Mouse (Mus musculus) kidney, postnatal 4 days (tissue): ENCODE results near the gene B4galnt1.

Experiments
- DNase-seq, 2 experiments: peaks; one replicate each; pipeline ENCODE4 v3.0.0; 2021; ENCODE audit warnings: mixed read lengths in 2 of 2

The B4galnt1 gene

DNA sequence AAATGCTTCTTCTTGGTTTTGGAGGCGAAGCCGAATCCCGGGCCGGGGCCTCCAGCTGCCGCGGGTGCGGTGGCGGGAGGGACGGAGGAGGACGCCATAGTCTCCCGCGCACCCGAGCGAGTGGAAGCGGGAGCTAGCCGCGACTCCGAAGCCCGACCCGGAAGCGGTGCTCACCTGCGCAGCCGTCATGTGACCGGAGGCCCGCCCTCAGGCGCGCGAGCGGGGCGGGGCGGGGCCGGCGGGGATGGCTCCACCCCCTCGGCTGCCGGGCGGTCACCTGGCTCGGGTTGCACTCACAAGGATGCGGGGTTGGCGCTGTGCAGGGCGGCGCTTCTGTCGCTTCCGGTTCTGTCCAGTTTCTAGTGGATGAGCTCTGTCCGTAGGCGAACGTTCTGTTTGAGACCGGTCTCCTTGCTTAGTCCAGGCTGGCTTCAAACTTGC is 46.4 kb downstream of the B4galnt1 start, which contains the start of gene Pip4k2c:
Gene Pip4k2c, minus strand, starts transcription at position 172 of the 441 bp plus-strand sequence.
- peak; percentile 91 to 95 for DNase-seq

DNA sequence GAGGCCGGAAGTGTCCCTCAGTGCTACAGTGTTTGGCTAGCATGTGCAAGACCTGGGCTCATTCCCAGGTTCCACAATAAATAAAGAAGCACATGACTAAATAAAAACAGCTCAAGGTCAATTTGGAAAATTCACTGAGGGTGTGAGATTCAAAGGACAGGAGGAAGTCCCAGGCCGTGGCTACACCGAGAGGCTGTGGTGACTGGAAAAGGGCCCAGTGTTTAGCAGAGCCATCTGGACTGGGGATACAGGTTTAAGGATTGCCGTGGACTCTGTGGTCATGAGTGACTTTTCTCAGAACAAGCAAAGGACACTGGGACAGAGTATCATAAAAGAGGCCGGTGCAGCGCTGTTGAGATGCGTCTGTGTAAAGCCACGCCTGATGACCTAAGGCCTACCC is 48.2 kb downstream of the B4galnt1 start:
- DNase-seq = no peak

DNA sequence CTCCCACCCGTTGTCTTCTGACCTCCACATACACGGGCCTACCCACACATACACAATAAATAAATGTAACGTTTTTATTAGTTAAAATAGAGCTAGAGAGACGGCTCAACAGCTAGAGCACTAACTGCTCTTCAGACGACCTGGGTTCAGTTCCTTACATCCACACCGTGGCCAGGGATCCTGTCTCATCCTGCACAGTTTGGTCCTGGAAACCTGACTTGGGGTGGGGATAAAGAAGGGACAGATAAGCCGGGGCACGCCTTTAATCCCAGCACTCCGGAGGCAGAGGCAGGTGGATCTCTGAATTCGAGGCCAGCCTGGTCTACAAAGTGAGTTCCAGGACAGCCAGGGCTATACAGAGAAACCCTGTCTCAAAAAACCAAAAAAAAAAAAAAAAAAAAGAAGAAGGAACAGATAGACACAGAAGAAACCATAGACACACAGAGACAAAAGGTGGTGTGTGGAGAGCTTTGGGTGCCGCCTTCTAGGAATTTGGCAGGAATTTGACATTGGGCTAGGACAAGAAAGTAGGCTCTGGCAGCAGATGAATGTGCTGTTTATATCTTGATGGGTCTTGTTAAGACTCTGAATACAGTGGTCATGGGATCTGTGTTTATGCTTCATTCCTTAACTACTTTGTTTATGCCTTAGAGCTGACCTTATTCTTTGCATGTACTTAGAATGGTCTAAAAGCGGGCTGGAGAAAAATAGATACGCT is 48.8 kb downstream of the B4galnt1 start:
- no peak for DNase-seq

DNA sequence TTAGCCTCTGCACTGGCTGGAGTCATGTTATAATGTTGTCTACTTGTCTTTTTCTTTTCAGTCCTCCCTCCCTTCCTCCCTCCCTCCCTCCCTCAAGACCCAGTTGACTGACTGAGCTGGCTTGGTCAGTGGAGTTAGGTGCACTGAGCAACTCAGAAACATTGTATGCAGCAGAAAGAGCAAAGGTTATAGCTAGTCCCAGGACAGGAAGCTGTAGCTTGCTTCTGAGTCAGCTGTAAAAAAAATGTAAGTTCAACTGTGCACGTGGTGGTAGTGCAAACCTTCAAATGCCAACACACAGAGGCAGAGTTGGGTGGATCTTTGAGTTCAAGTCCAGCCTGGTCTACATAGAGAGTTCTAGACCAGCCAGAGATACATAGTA is 49.4 kb downstream of the B4galnt1 start:
- no peak for DNase-seq

DNA sequence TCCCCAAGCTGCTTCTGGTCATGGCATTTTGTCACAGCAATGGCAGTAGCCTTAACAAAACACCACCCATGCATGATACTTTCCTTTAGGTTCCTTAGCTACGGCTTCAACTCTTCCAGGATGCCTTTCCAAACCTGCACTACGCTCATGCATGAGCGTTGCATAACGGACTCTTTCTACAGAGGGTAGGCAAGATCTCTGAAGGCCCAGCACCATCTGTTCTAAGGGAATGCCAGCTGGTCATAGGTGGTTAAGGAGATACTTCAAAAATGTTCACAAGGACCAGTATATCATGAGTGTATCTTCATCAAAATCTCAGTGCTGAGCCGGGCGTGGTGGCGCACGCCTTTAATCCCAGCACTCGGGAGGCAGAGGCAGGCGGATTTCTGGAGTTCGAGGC is 51.4 kb downstream of the B4galnt1 start:
- DNase-seq = no peak

DNA sequence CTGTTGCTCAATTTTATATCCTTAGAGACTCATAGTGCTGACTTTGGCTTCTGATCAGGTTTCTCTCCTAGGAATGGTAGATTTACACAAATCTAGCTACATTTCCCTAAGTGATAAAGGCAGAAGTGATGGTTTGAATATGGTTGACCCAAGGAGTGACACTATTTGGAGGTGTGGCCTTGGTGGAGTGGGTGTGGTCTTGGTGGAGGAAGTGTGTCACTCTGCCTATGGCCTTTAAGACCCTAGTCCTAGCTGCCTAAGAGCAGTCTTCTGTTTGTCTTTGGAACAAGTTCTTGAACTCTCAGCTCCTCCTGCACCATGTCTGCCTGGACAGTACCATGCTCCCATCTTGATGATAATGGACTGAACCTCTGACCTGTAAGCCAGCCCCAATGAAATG is 52.2 kb downstream of the B4galnt1 start:
- no peak for DNase-seq

DNA sequence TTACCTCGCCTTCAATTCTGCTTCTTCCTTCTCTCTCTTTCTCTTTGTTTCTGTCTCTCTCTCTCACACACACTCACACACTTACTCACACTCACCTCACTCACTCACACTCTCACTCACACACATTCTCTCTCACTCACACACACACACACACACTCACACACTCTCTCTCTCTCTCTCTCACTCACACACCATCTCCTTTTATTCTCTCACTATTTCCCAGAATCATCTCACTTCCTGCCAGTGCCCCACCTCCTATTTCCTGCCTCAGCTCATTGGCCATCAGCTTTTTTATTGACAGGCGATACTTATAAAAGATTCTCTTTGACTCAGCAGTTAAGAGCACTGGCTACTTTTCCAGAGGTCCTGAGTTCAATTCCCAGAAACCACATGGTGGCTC is 53.3 kb downstream of the B4galnt1 start:
- no peak for DNase-seq
